Mouse (Mus musculus): ENCODE data around the gene Tcl1b3. TPM values are rescaled to one million over a fixed set of nuclear protein-coding genes. Genes with fewer than 3 reads are reported as not detected.
"Not testable (repeated sequence)": the region's sequence is repeated elsewhere in the genome, so short reads cannot be mapped to it uniquely, and the experiment has no call there.

Gene Tcl1b3
- polyA plus RNA-seq (2015; fragmentation: Nextera tagmentation; extraction: Ambion mirVana), result not detected in 2 replicates

DNA sequence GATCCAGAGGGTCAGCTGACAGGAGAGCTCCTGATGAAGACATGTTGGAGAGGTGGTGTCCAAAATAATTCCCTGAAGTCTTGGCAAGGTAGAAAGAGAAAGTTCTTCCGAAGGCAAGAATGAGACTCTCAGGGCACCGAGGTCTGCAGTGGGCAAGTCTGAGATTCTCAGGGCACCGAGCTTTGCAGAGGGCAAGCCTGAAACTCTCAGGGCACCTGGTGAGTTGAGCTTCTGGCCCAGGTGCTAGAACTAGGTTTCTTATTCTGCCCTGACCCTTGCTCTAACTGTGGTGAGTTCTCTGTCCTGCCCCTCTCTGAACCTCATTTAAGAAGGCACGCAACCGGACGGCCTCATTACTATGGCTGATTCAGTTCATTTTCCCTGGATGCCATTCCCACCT, at the start of gene Tcl1b3:
Gene Tcl1b3, plus strand, starts transcription at position 301 of the 400 bp plus-strand sequence.
- not testable (repeated sequence) for H3K4me3 ChIP-seq (replicated peaks); H3K27me3 ChIP-seq; H3K9me3 ChIP-seq (replicated peaks); ATAC-seq (ENCODE audit: insufficient number of reproducible peaks, low FRiP score, low TSS enrichment, low read depth); H3K4me2 ChIP-seq (replicated peaks); H3K27ac ChIP-seq (replicated peaks); H3K9ac ChIP-seq; H3K36me3 ChIP-seq; H3K4me1 ChIP-seq
- 90% methylated on average over 6 of the region's 6 CpGs for WGBS

DNA sequence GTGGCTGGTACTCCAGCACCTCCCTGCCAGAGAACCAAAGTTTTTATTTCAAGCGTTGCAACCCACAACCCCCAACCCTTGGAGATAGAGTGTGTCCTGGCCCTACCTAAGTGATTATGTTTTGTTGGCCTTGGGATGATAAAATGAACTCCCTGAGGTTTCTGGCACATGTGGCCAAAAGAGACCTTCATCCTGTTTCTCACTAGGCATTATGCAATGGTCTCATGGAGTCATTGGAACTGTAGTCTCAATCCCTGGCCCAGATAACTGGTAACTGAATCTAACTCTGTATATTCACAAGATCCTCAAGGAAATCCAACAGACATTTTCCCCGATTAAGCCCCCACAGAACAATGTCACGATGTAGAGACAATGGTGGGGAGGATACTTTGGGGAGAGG, 47.7 kb upstream of the Tcl1b3 start:
- no peak overlapping the region for H3K4me3 ChIP-seq (replicated peaks)
- 87% methylated on average over 3 of the region's 3 CpGs for WGBS
- H3K36me3 ChIP-seq, result no peaks in the 10 kb centered on the region
- H3K27me3 ChIP-seq, result no peaks in the 10 kb centered on the region
- H3K27ac ChIP-seq (replicated peaks), result no peak overlapping the region
- H3K9ac ChIP-seq, result no peak overlapping the region
- no peak overlapping the region for H3K4me2 ChIP-seq (replicated peaks)
- ATAC-seq (ENCODE audit: insufficient number of reproducible peaks, low FRiP score, low TSS enrichment, low read depth), result no peak
- no peaks in the 10 kb centered on the region for H3K4me1 ChIP-seq
- no peaks in the 10 kb centered on the region for H3K9me3 ChIP-seq (replicated peaks)

DNA sequence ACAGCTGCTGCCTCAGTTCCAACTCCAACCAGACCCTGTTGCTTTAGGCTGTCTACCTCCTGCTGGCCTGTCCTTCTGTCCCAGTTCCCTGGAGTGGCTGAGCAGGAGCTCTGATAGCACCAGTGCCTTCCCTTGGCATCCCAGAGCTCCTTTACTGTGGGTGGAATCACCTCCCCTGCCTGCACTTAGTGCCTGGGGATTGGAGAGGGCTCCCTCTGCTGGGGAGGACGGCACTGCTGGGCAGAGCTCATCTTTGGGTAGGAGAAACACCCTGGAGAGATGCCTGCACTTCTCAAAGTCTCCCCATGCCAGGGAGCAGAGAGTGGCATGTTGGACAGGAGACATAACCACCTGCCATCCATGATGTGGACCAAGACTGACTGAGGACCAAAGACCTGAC, 45.9 kb upstream of the Tcl1b3 start:
- H3K4me2 ChIP-seq (replicated peaks); H3K36me3 ChIP-seq; H3K9ac ChIP-seq; H3K4me1 ChIP-seq; ATAC-seq (ENCODE audit: insufficient number of reproducible peaks, low FRiP score, low TSS enrichment, low read depth); H3K4me3 ChIP-seq (replicated peaks); H3K27me3 ChIP-seq; H3K9me3 ChIP-seq (replicated peaks); H3K27ac ChIP-seq (replicated peaks): not testable (repeated sequence)
- 46% methylated on average over 1 of the region's 1 CpGs for WGBS

DNA sequence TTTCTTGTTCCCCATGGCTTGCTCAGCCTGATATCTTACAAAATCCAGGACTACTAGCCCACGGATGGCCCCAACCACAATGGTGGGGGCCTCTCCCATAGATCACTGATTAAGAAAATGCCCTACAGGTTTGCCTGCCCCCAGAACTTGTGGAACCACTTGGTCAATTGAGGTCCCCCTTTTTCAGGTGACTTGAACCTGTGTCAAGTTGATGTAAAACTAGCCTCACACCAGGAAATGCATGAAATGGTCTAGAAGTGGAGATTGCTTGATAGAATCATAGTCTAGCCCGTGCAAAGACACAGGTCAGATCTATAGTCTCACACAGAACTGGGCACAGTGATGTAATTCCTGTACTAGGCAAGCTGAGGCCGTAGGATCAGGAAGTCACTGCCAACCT, 45.1 kb upstream of the Tcl1b3 start, which contains the start of gene Tcl1b2:
Gene Tcl1b2, plus strand, starts transcription at position 301 of the 400 bp plus-strand sequence.
- Histone ChIP-seq H3K36me3 (no peaks in the 10 kb centered on the region), H3K4me1 (no peaks in the 10 kb centered on the region), H3K4me3 (replicated peaks) (no peak within 1 kb of the TSS), H3K27ac (replicated peaks) (no peak within 1 kb of the TSS), H3K4me2 (replicated peaks) (no peak within 1 kb of the TSS), H3K27me3 (no peaks in the 10 kb centered on the region), H3K9ac (no peak within 1 kb of the TSS), H3K9me3 (replicated peaks) (no peaks in the 10 kb centered on the region)
- WGBS, result 82% methylated on average over 3 of the region's 3 CpGs
- ATAC-seq (ENCODE audit: insufficient number of reproducible peaks, low FRiP score, low TSS enrichment, low read depth), result no peak

DNA sequence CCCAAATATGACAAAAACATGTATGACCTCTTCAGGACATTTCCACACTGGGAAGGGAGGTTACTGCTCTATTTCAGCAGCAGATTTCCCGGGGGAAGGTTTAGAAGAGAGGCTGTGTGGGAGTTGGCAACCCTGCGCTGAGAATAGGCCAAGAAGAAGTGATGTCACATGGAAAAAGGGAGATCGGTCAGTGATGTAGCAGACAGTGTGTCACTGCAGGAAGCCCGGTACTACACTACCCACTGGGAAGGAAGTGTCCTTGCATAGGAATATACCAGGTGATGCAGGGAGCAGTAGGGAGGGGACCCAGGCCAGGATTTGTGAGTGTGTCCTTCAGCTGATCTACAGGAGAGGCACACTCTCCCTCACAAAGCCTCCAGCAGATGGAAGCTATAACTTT, 35.6 kb upstream of the Tcl1b3 start:
- H3K27me3 ChIP-seq; H3K9me3 ChIP-seq (replicated peaks); ATAC-seq (ENCODE audit: insufficient number of reproducible peaks, low FRiP score, low TSS enrichment, low read depth); H3K4me3 ChIP-seq (replicated peaks); H3K9ac ChIP-seq; H3K4me1 ChIP-seq; H3K4me2 ChIP-seq (replicated peaks); H3K36me3 ChIP-seq; H3K27ac ChIP-seq (replicated peaks): not testable (repeated sequence)
- 63% methylated on average over 4 of the region's 4 CpGs for WGBS

DNA sequence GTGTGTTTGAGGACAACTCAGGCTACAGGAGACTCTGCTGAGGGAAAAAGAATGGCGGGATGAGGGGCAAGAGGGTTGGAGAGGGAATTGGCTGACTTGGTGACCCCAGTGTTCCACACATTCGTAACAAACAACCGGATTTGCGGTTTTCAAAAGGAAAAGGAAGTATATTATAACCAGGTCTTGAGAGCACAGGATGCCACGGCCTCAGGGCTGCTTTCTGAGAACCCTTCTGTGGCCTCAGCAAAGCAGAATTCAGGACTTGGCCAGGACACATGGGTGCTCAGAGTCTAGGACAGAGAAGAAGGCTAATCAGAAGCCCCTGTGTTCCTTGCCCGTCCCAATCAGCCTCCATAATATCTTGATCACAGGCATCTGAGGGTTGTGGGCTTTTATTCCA, 32.0 kb upstream of the Tcl1b3 start:
- no peaks in the 10 kb centered on the region for H3K9me3 ChIP-seq (replicated peaks)
- H3K9ac ChIP-seq, result no peak overlapping the region
- H3K4me3 ChIP-seq (replicated peaks), result no peak overlapping the region
- H3K4me2 ChIP-seq (replicated peaks), result no peak overlapping the region
- H3K36me3 ChIP-seq, result no peaks in the 10 kb centered on the region
- H3K4me1 ChIP-seq, result no peaks in the 10 kb centered on the region
- no peak for ATAC-seq (ENCODE audit: insufficient number of reproducible peaks, low FRiP score, low TSS enrichment, low read depth)
- no peaks in the 10 kb centered on the region for H3K27me3 ChIP-seq
- no peak overlapping the region for H3K27ac ChIP-seq (replicated peaks)
- WGBS, result 61% methylated on average over 6 of the region's 6 CpGs

DNA sequence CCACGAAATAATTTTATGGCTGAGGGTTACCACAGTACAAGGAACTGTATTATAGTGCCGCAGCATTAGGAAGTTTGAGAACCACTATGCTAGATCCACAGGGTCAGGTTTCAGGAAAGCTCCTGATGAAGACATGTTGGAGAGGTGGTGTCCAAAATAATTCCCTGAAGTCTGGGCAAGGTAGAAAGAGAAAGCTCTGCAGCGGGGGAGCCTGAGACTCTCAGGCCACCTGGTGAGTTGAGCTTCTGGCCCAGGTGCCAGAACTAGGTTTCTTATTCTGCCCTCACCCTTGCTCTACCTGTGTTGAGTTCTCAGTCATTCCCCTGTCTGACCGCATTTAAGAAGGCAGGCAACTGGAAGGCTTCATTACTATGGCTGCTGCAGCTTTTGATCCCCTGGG, 31.5 kb upstream of the Tcl1b3 start, which contains the start of gene Tcl1b1:
Gene Tcl1b1, plus strand, starts transcription at position 301 of the 400 bp plus-strand sequence.
- 75% methylated on average over 4 of the region's 4 CpGs for WGBS
- no peak for ATAC-seq (ENCODE audit: insufficient number of reproducible peaks, low FRiP score, low TSS enrichment, low read depth)
- no peak within 1 kb of the TSS for H3K4me2 ChIP-seq (replicated peaks)
- no peak within 1 kb of the TSS for H3K9ac ChIP-seq
- H3K36me3 ChIP-seq, result no peaks in the 10 kb centered on the region
- no peaks in the 10 kb centered on the region for H3K9me3 ChIP-seq (replicated peaks)
- no peak within 1 kb of the TSS for H3K27ac ChIP-seq (replicated peaks)
- H3K4me1 ChIP-seq, result no peaks in the 10 kb centered on the region
- no peaks in the 10 kb centered on the region for H3K27me3 ChIP-seq
- no peak within 1 kb of the TSS for H3K4me3 ChIP-seq (replicated peaks)

DNA sequence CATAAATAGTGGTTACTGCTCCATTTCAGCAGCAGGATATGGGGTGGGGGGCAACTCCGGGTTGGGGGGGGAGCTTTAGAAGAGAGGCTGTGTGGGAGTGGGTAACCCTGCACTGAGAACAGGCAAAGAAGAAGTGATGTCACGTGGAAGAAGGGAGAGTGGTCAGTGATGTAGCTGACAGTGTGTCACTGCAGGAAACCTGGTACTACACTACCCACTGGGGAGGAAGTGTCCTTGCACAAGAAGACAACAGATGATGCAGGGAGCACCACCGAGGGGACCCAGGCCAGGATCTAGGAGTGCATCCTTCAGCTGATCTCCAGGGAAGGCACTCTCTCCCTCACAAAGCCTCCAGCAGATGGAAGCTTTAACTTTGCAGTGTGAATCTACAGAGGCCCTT, 24.1 kb upstream of the Tcl1b3 start:
- 68% methylated on average over 3 of the region's 3 CpGs for WGBS
- Histone ChIP-seq H3K36me3 (no peaks in the 10 kb centered on the region), H3K9ac (no peak overlapping the region), H3K4me2 (replicated peaks) (no peak overlapping the region), H3K27me3 (no peaks in the 10 kb centered on the region), H3K4me3 (replicated peaks) (no peak overlapping the region), H3K27ac (replicated peaks) (no peak overlapping the region), H3K9me3 (replicated peaks) (no peaks in the 10 kb centered on the region), H3K4me1 (no peaks in the 10 kb centered on the region)
- ATAC-seq (ENCODE audit: insufficient number of reproducible peaks, low FRiP score, low TSS enrichment, low read depth), result no peak

DNA sequence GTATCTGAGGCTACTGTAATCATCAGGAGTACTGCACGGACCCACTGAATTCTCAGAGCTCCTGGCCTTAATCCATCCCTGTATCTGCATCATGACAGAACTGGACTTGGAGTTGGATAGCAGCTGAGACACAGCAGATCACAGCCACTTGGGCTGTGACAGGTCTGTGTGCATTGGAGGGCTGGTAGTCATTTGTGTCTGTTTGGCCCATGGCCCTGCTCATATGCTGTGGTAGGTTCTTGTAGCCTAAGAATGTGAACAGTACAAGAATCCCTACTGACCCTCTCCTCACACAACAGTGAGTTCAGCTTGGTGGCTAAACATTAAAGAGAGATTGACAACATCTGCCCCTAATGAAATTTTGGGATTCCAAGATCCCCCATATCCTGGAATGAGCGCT, 17.5 kb upstream of the Tcl1b3 start:
- Histone ChIP-seq H3K36me3 (no peaks in the 10 kb centered on the region), H3K9ac (no peak overlapping the region), H3K4me3 (replicated peaks) (no peak overlapping the region), H3K9me3 (replicated peaks) (no peaks in the 10 kb centered on the region), H3K4me1 (no peaks in the 10 kb centered on the region), H3K27me3 (no peaks in the 10 kb centered on the region), H3K27ac (replicated peaks) (no peak overlapping the region), H3K4me2 (replicated peaks) (no peak overlapping the region)
- WGBS, result 88% methylated on average over 2 of the region's 2 CpGs
- ATAC-seq (ENCODE audit: insufficient number of reproducible peaks, low FRiP score, low TSS enrichment, low read depth), result no peak

DNA sequence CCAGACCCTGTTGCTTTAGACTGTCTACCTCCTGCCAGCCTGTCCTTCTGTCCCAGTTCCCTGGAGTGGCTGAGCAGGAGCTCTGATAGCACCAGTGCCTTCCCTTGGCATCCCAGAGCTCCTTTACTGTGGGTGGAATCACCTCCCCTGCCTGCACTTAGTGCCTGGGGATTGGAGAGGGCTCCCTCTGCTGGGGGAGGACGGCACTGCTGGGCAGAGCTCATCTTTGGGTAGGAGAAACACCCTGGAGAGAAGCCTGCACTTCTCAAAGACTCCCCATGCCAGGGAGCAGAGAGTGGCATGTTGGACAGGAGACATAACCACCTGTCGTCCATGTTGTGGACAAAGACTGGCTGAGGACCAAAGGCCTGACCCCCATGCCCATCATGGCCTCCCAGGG, 16.5 kb upstream of the Tcl1b3 start:
- not testable (repeated sequence) for H3K4me1 ChIP-seq; H3K27me3 ChIP-seq; H3K4me2 ChIP-seq (replicated peaks); H3K9me3 ChIP-seq (replicated peaks); H3K36me3 ChIP-seq; ATAC-seq (ENCODE audit: insufficient number of reproducible peaks, low FRiP score, low TSS enrichment, low read depth); H3K27ac ChIP-seq (replicated peaks); H3K4me3 ChIP-seq (replicated peaks); H3K9ac ChIP-seq
- WGBS, result 18% methylated on average over 2 of the region's 2 CpGs

DNA sequence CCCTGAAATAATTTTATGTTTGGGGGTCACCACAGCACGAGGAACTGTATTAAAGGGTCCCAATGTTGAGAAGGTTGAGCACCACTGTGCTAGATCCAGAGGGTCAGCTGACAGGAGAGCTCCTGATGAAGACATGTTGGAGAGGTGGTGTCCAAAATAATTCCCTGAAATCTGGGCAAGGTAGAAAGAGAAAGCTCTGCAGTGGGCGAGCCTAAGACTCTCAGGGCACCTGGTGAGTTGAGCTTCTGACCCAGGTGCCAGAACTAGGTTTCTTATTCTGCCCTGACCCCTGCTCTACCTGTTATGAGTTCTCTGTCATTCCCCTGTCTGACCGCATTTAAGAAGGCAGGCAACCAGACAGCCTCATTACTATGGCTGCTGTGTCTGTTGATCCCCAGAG, 14.8 kb upstream of the Tcl1b3 start, which contains the start of gene Tcl1b5:
Gene Tcl1b5, plus strand, starts transcription at position 301 of the 400 bp plus-strand sequence.
- H3K36me3 ChIP-seq; H3K4me3 ChIP-seq (replicated peaks); H3K4me2 ChIP-seq (replicated peaks); H3K4me1 ChIP-seq; H3K27me3 ChIP-seq; H3K9me3 ChIP-seq (replicated peaks); H3K27ac ChIP-seq (replicated peaks); ATAC-seq (ENCODE audit: insufficient number of reproducible peaks, low FRiP score, low TSS enrichment, low read depth); H3K9ac ChIP-seq: not testable (repeated sequence)
- 63% methylated on average over 3 of the region's 3 CpGs for WGBS

DNA sequence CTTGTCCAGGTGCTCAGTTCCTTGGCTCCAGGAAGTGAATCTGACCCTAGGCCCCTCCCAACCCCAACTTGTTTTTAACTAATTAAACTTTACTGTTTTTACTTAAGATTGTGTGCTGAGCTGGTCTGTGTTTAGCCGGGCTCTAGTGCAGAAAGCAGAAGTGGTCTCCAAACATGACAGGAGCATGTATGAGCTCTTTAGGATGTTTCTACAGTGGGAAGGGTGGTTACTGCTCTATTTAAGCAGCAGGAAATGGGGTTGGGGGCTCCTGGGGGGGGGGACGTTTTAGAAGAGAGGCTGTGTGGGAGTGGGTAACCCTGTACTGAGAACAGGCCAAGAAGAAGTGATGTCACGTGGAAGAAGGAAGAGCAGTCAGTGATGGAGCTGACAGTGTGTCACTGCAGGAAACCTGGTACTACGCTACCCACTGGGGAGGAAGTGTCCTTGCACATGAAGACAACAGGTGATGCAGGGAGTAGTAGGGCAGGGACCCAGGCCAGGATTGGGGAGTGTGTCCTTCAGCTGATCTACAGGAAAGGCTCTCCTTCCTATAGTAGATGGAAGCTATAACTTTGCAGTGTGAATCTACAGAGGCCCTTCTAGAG, 9.7 kb upstream of the Tcl1b3 start:
- H3K27me3 ChIP-seq; H3K27ac ChIP-seq (replicated peaks); H3K4me2 ChIP-seq (replicated peaks); H3K9me3 ChIP-seq (replicated peaks); ATAC-seq (ENCODE audit: insufficient number of reproducible peaks, low FRiP score, low TSS enrichment, low read depth); H3K9ac ChIP-seq; H3K4me3 ChIP-seq (replicated peaks); H3K36me3 ChIP-seq; H3K4me1 ChIP-seq: not testable (repeated sequence)
- WGBS, result 60% methylated on average over 4 of the region's 4 CpGs

Data from embryonic facial prominence, embryonic 15.5 days (tissue).